Mouse (Mus musculus) spleen, postnatal 14 days (tissue): Measurements from ENCODE around the gene Fmnl3.

Experiments used
- DNase-seq, 2 experiments: peaks; one replicate each; pipeline ENCODE4 v3.0.0; 2021 to 2022; ENCODE audit warnings: low spot score in 2 of 2

Gene Fmnl3

DNA sequence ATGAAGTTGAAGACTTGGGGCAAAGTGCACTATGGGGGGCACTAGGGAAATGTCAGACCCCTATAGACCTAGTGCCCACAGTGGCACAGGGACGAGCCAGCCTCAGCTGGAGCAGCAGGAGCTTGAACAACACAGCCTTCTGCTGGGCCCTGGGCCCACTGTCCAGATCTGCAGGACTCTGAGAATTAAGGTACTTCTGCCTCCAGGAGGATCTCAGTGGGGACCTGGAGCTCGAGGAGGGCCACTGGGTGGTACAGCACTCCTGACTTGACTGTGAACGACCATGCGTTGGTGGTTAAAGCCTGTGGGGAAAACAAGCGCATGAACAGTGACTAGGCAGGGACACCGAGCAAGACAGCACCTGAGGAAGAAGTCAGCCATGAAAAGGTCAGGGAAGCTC, 52.2 kb downstream of the Fmnl3 start:
- DNase-seq: no peak

DNA sequence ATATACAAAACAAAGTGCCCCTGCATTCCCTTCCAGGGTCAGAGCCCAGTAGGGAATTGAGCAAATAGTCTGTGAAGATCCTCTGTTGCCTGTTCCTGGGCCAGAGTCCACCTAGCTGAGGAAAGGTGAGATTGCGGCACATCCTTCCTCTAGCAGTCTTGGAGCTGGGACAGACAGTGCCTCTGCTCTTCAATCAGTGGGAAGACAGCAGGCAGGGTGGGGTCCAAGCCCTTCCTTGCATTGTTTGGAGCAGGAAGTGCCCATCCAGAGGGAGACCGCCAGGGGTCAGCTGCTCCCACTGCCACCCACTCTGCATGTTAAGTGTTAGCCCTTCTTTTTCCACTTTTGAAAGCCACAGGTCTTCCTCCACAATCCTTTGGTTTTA, 53.0 kb downstream of the Fmnl3 start:
- no peak for DNase-seq

DNA sequence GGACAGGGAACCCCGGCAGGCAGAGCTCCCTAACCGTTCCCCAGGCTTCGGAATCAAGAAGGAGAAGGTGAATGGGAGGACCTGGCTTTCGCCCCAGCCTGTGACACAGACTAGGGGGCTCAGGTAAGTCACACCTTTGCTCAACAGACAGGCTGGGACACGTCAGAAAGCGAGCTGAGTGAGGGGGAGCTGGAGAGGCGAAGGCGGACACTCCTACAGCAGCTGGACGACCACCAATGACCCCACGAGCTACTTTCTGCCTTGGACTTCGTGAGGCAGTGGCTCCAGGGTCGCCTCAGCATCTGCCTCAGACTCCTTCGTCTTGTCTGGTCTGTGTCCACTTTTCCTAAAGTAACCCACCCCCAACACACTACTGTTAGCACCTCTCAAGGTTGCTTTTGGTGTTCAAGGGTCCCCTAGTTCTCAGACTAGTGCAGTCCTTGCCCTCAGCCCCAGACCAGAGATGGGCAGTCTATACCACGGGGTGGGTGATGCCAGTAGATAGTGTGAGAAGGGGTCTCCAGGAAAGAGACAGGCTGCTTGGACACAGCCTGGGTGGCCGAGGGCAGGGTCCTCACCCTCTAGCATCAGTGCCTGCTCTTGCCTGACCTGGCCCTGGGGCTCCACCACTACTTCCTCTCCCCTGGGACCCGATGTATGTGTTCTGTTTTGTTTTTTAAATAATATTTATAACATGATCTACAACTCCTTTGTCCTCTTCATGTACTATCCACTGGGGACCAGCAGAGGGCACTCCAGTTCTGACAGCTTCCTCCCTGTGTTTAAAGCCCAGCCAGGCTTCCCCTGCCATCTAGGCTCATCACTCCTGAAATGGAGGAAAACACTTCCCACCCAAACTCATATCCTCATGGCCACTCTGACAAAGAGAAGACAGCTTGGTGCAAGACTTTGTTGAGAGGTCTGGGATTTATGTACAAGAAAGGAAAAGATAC, 53.7 kb downstream of the Fmnl3 start:
- peak; percentile 37 to 67 for DNase-seq

DNA sequence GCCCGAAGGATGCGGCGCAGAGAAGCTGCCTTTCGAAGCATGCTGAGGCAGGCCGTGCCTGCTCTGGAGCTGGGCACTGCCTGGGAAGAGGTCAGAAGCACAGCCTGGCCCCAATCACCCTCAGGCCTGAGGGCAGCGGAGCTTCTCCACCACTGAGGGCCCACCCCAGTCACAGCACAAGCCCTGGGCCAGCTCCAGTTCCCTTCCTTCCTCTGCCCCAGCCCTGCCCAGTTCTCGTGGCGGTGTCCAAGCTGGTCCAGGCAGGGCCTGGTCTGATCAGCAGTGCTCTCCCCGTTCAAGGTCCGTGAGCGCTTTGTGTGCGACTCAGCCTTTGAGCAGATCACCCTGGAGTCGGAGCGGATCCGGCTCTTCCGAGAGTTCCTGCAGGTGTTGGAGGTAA, 55.4 kb downstream of the Fmnl3 start:
- no peak for DNase-seq

DNA sequence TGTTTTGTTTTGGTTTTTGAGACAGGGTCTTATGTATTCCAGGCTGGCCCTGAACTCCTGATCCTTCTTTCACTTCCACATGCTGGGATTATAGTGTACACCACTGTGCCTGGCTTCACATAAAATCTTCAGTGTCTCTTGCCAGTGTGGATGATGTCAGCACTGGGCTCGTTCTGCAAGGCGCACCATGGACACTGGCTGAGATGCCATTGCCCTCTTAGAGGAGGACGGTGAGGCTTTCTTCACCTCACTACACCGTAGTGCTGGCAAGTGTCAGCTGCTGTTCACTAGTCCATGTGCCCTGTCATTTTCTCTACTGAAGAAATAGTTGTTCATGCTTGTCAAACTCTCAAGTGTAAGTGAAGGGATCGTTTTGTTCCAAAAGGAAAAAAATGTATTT, 59.7 kb downstream of the Fmnl3 start:
- no peak for DNase-seq

DNA sequence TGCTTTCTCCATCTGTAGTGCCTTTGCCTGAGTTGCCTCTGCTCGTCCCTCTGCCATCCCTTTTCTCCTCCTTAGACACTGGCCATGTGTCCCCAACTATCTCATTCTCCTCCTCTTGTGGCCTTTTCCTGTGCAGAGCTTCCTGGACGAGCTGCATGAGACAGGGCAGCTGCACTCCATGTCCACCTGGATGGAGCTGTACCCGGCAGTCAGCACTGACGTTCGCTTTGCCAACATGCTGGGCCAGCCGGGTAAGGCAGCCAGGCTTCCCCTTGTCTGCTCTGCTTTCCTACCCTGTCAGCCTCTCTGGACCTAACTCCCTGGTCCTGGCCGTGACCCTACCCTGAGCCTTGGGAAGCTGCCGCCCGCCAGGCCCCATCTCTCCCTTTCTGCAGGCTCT, 60.7 kb downstream of the Fmnl3 start:
- DNase-seq: no peak

DNA sequence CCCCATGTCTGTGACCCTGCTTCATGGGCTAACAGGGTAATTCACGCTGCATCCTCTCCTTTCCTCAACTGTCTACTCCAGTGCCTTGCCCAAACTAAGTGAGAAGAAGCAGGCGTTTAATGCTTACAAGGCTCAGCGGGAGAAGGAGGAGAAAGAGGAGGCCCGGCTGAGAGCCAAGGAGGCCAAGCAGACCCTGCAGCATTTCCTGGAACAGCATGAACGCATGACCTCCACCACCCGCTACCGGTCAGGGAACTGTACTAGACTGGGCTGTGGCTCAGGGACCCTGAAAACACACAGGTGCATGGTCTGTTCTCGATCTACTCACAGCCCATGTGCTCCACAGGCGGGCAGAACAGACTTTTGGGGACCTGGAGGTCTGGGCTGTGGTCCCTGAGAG, 62.8 kb downstream of the Fmnl3 start:
- DNase-seq: no peak

DNA sequence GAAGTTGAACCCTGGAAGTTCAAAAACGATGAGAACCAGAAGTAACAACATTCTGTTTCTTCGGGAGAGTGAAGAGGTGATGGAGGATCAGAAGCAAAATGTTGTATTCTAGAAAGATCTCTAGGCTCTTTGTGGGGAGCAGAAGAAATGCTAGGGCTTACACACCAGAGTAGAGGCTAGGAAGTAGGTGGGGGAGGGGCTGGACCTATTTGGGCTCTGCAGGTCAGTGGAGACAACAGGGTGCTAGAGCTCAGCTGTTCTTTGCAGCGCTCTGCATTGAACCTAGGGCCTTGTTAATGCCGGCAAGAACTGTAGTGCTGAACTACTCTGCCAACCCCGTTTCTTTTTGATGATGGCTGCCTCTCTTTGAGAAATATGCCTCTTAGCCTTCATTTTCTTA, 74.1 kb downstream of the Fmnl3 start:
- no peak for DNase-seq

DNA sequence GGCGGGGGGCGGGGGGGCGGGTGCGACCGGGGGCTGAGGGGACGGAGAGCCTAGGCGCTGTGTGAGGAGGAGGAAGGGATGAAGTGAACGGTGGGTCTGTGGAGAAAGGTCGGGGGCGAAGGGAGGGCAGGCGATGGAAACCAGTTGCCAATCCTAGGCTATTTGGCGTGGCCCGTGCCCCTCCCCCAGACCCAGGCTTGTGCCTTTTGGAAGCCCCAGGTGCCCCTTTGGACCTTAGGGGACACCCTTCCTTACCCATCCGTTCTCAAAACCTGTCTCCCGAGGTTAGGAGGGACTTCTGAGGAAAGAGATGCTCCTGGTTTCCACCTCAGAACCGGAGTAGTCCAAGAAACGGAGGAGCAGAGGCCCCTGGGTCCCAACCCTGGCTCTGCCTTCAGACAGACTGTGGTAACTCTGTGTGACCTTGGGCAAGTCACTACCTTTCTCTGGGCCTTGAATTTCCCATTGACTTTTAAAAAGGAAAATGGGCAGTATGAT, 74.7 kb downstream of the Fmnl3 start, which contains the start of gene Fam186b:
Fam186b (minus strand) TSS at position 405 of the 498 bp plus-strand sequence.
- DNase-seq: no peak

DNA sequence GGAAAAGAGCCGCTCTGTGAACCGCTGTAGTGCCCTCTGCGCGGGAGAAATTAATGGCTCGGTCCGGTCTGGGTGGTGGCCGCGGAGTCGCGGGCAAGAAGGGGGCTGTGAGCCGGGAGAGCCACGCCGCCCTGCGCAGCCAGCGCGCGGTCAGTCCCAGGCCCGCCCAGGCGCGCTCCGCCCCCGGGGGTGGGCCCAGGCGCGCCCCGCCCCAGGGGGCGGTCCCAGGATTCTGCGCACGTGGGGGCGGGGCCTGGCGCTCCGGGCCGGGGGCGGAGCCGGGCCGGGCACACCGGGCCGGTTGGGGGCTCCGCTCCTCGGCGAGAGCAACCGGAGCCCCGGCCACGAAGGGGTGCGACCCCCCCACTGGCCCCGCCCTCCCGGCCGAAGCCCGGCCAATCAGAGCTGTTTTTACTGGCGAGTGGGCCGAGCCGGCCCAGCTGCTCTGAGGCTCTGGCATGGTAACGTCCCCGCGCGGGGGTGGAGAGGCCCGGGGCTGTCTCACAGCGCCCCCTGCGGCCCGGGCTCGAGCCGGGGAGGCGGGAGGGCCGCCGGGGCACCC, 75.4 kb downstream of the Fmnl3 start, which contains the start of gene Prpf40b:
Prpf40b (plus strand) TSS at position 275 of the 562 bp plus-strand sequence.
- DNase-seq: peak; percentile 66 to 74

DNA sequence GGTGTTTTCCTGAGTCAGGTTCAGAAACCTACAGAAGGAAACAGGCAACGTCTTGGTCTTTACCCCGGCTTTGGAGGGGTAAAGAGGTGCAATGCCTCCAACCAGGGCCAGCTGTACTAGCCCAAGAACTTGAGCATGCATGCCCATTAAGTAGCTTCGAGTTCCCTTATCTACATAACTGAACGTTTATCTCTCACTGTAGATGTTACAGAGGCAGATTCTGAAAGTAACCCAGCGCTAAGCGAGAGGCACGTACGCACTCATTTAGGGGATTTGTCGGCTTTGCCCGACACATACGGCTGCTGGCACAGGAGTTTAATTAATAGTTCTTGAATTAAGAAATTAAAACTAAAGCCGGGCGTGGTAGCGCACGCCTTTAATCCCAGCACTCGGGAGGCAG, 76.0 kb downstream of the Fmnl3 start:
- DNase-seq: no peak

DNA sequence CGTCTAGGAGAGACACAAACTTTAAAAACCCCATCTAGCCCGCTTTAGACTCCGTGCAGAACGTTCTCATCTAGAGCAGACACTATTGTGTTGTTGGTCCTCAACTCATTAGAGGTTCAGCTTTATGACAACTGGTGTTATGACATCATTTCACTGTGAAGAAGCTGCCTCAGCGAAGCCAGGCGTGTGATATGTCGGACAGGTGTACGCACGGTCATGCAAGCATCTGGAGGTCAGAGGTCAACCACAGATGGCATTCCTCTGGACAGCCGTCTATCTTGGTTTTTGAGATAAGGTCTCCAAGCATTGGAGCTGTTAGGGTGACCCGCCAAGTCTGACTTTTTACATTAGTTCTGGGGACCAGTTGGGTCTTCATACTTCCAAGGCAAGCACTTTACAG, 79.7 kb downstream of the Fmnl3 start:
- DNase-seq: no peak

DNA sequence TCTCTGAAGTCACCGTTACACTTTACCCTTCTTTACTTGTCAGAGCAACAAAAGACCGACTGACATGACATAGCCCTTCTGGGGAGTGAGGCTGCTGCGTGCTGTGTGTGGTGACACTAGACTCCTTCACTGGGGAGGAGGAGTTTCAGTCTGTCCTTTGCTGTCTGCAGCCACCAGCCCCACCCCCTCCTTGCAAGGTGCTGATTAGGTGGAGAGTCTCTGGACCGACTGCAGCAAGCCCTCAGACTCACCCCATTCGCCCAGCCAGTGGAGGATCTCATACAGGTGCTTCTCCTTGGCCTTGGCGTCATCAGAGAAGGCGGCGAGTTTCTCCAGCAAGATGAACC, 85.1 kb downstream of the Fmnl3 start:
- no peak for DNase-seq

DNA sequence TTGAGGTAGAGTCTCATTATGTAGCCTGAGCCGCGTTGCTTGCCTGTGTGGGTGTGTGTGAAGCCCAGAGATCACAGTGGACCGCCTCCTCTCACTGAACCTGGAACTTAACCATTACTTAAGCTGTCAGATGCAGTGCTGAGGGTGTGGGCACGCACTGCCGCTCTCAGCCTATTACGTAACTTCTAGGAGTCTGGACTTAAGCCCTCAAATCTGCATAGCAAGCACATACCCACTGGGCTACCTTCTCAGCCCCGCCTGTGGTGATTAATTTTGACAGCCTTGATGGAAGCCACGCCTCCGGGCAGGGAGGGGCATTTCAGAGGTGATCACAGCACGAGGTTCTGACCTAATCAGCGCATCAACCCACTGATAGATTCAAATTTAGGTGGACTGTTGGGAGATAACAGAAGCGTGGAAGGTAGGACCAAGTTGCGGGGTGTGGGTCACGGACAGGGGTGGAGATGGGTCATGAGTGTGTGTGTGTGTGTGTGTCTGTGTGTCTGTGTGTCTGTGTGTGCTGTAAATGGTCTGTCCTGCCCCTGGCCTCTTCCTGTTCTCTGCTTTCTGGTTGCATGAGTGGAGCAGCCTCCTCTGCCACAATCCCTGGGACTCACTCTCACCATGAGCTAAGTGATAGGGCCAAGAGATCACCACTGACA, 85.6 kb downstream of the Fmnl3 start:
- no peak for DNase-seq

DNA sequence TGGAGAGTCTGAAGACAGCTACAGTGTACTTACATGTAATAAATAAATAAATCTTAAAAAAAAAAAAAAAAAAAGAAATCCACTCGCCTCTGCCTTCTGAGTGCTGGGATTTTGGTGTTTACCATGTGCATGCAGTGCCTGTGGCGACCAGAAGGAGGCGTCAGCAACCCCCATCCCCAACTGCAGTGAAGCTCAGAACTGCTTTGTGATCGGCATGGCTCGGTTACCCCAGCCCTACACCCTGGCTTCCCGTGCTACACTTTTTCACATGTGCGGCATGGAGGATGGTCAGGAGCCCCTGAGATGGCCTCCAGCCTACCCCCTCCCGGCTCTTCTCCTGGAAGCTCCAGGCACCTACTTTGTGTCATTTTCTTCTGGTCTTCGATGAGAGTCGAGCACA, 86.8 kb downstream of the Fmnl3 start:
- no peak for DNase-seq

DNA sequence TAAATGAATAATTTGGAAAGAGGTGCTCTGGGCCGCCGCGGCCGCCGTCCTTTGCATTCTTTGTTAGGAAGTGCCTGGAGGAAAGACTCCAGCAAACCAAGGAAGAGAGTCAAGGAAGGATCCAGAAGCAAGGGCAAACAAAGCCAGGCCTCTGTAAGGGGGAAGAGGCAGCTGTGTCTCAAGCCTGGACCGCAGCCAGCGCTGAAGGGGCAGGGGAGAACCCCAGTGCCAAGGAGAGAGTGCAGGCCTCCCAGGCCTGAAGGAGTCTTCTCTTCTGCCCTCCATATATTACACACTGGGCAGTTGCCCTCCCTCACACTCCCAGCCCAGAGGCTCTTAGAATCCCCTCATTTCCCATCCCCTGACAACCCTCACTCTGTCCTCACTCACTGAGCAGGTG, 92.0 kb downstream of the Fmnl3 start:
- DNase-seq: no peak

DNA sequence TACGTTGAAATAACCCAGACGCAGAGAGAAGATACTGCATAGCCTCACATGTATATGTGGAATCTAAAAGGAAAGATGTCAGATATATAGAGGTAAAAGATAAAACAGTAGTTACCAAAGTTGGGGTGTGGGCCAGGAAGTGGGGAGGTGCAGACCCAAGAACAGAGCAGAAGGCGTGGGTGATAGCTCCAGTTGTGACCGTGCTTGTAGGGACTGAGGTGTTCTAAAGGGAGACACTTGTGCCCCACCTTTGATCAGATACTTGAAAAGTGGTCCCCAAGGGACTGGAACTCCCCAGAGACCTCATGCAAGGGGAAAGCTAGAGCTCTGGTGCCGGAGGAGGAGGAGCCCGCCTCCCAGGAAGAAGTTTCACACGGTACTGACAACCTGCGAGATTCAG, 94.2 kb downstream of the Fmnl3 start:
- DNase-seq: no peak
